Mouse (Mus musculus): ENCODE data around the gene Tnfrsf14.

Gene Tnfrsf14

GRCm38 (mm10) chr4:154948940-154949588 is 20.7 kb upstream of the Tnfrsf14 start:
- no peak for DNase-seq (ENCODE audit: low spot score)

- DNase-seq (ENCODE audit: low spot score), result peak; percentile 58
Measured at GRCm38 (mm10) chr4:154948066-154948939, 19.9 kb upstream of the Tnfrsf14 start.

GRCm38 (mm10) chr4:154946319-154946718 is 18.0 kb upstream of the Tnfrsf14 start:
- DNase-seq (ENCODE audit: low spot score), result peak; percentile 96

- DNase-seq (ENCODE audit: low spot score), result peak; percentile 94
Measured at GRCm38 (mm10) chr4:154944121-154944590, 15.8 kb upstream of the Tnfrsf14 start.

GRCm38 (mm10) chr4:154943323-154944039 is 15.1 kb upstream of the Tnfrsf14 start:
- DNase-seq (ENCODE audit: low spot score), result no peak

GRCm38 (mm10) chr4:154942632-154943322 is 14.4 kb upstream of the Tnfrsf14 start:
- no peak for DNase-seq (ENCODE audit: low spot score)

GRCm38 (mm10) chr4:154941831-154942230 is 13.5 kb upstream of the Tnfrsf14 start:
- DNase-seq (ENCODE audit: low spot score), result no peak

- DNase-seq (ENCODE audit: low spot score), result no peak
Measured at GRCm38 (mm10) chr4:154940156-154940555, 11.8 kb upstream of the Tnfrsf14 start.

- no peak for DNase-seq (ENCODE audit: low spot score)
Measured at GRCm38 (mm10) chr4:154937746-154938145, 9.4 kb upstream of the Tnfrsf14 start.

GRCm38 (mm10) chr4:154936542-154937255 is 8.3 kb upstream of the Tnfrsf14 start:
- DNase-seq (ENCODE audit: low spot score), result no peak

GRCm38 (mm10) chr4:154935788-154936187 is 7.4 kb upstream of the Tnfrsf14 start:
- no peak for DNase-seq (ENCODE audit: low spot score)

- no peak for DNase-seq (ENCODE audit: low spot score)
Measured at GRCm38 (mm10) chr4:154934800-154935199, 6.4 kb upstream of the Tnfrsf14 start.

GRCm38 (mm10) chr4:154933306-154933907 is 5.0 kb upstream of the Tnfrsf14 start:
- no peak for DNase-seq (ENCODE audit: low spot score)

GRCm38 (mm10) chr4:154929088-154929660 is 811 bp upstream of the Tnfrsf14 start:
- DNase-seq (ENCODE audit: low spot score), result no peak

- DNase-seq (ENCODE audit: low spot score), result peak; percentile 29
Measured at GRCm38 (mm10) chr4:154927899-154928337, 445 bp downstream of the Tnfrsf14 start.

GRCm38 (mm10) chr4:154926969-154927898 is 1.1 kb downstream of the Tnfrsf14 start:
- DNase-seq (ENCODE audit: low spot score), result no peak

- no peak for DNase-seq (ENCODE audit: low spot score)
Measured at GRCm38 (mm10) chr4:154925413-154925812, 3.0 kb downstream of the Tnfrsf14 start.

- DNase-seq (ENCODE audit: low spot score), result no peak
Measured at GRCm38 (mm10) chr4:154922931-154923330, 5.4 kb downstream of the Tnfrsf14 start.

- no peak for DNase-seq (ENCODE audit: low spot score)
Measured at GRCm38 (mm10) chr4:154922291-154922690, 6.1 kb downstream of the Tnfrsf14 start.
